Mouse (Mus musculus): ENCODE measurements around the gene Znhit1. TPM values are rescaled to one million over a fixed set of nuclear protein-coding genes. Genes with fewer than 3 reads are reported as not detected.

The Znhit1 gene
- polyA plus RNA-seq, 1 experiment from 2014 or later, result 76.6 TPM

GRCm38 (mm10) chr5:137000612-137001011 is 12.8 kb upstream of the Znhit1 start:
- DNase-seq (ENCODE audit: low spot score) (no peak), ATAC-seq (ENCODE audit: low read depth) (no peak)
- no peaks in the 10 kb centered on the region for H3K4me1 ChIP-seq (ENCODE audit: control insufficient read depth, insufficient read depth, low read length)
- 0 out of 2 replicates have a peak overlapping the region, but pooled peaks have one; percentile 5 for H3K4me2 ChIP-seq (ENCODE audit: low read depth, low read length)
- H3K9me3 ChIP-seq (ENCODE audit: control insufficient read depth, low read length), result no peaks in the 10 kb centered on the region
- H3K4me3 ChIP-seq (ENCODE audit: low read depth, low read length), result no peak overlapping the region
- 70% methylated on average over 2 of the region's 2 CpGs for WGBS
- no peak overlapping the region for H3K27ac ChIP-seq (replicated peaks; ENCODE audit: low read depth, low read length)
- no peaks in the 10 kb centered on the region for H3K27me3 ChIP-seq (replicated peaks; ENCODE audit: control insufficient read depth, insufficient read depth, low read length)
- H3K9ac ChIP-seq (ENCODE audit: low read depth, low read length), result no peak overlapping the region
- peaks cover 8% of the 10 kb centered on the region; the same call in 1 of the 2 replicates for H3K36me3 ChIP-seq (ENCODE audit: control insufficient read depth, insufficient read depth, low read length)

- Histone ChIP-seq H3K27ac (replicated peaks; ENCODE audit: low read depth, low read length) (no peak overlapping the region), H3K4me2 (ENCODE audit: low read depth, low read length) (no peak overlapping the region), H3K27me3 (replicated peaks; ENCODE audit: control insufficient read depth, insufficient read depth, low read length) (no peaks in the 10 kb centered on the region), H3K4me3 (ENCODE audit: low read depth, low read length) (no peak overlapping the region), H3K4me1 (ENCODE audit: control insufficient read depth, insufficient read depth, low read length) (no peaks in the 10 kb centered on the region), H3K9me3 (ENCODE audit: control insufficient read depth, low read length) (no peaks in the 10 kb centered on the region), H3K36me3 (ENCODE audit: control insufficient read depth, insufficient read depth, low read length) (peaks cover 19% of the 10 kb centered on the region), H3K9ac (ENCODE audit: low read depth, low read length) (no peak overlapping the region)
- 83% methylated on average over 4 of the region's 5 CpGs for WGBS
- ATAC-seq (ENCODE audit: low read depth) (no peak), DNase-seq (ENCODE audit: low spot score) (no peak)
Observed at GRCm38 (mm10) chr5:136999449-136999848, 11.6 kb upstream of the Znhit1 start.

GRCm38 (mm10) chr5:136989801-136990200 is 2.0 kb upstream of the Znhit1 start:
- no peaks in the 10 kb centered on the region for H3K27me3 ChIP-seq (replicated peaks; ENCODE audit: control insufficient read depth, insufficient read depth, low read length)
- no peak overlapping the region for H3K27ac ChIP-seq (replicated peaks; ENCODE audit: low read depth, low read length)
- H3K4me2 ChIP-seq (ENCODE audit: low read depth, low read length), result no peak overlapping the region
- H3K4me3 ChIP-seq (ENCODE audit: low read depth, low read length), result no peak overlapping the region
- peaks cover 13% of the 10 kb centered on the region for H3K4me1 ChIP-seq (ENCODE audit: control insufficient read depth, insufficient read depth, low read length)
- WGBS, result 85% methylated on average over 5 of the region's 6 CpGs
- no peak overlapping the region for H3K9ac ChIP-seq (ENCODE audit: low read depth, low read length)
- DNase-seq (ENCODE audit: low spot score), result no peak
- no peaks in the 10 kb centered on the region for H3K9me3 ChIP-seq (ENCODE audit: control insufficient read depth, low read length)
- peaks cover 60% of the 10 kb centered on the region for H3K36me3 ChIP-seq (ENCODE audit: control insufficient read depth, insufficient read depth, low read length)
- ATAC-seq (ENCODE audit: low read depth), result no peak

GRCm38 (mm10) chr5:136988420-136988819 is 599 bp upstream of the Znhit1 start:
- 47% methylated on average over 4 of the region's 7 CpGs for WGBS
- ATAC-seq (ENCODE audit: low read depth) (no peak), DNase-seq (ENCODE audit: low spot score) (no peak)
- Histone ChIP-seq H3K36me3 (ENCODE audit: control insufficient read depth, insufficient read depth, low read length) (peaks cover 60% of the 10 kb centered on the region), H3K9ac (ENCODE audit: low read depth, low read length) (peak overlapping the region; percentile 88), H3K27ac (replicated peaks; ENCODE audit: low read depth, low read length) (no peak overlapping the region), H3K4me1 (ENCODE audit: control insufficient read depth, insufficient read depth, low read length) (peaks cover 13% of the 10 kb centered on the region), H3K4me3 (ENCODE audit: low read depth, low read length) (peak overlapping the region; percentile 72), H3K9me3 (ENCODE audit: control insufficient read depth, low read length) (no peaks in the 10 kb centered on the region), H3K27me3 (replicated peaks; ENCODE audit: control insufficient read depth, insufficient read depth, low read length) (no peaks in the 10 kb centered on the region), H3K4me2 (ENCODE audit: low read depth, low read length) (peak overlapping the region; percentile 84)

GRCm38 (mm10) chr5:136987138-136987933 is 485 bp downstream of the Znhit1 start:
- H3K9me3 ChIP-seq (ENCODE audit: control insufficient read depth, low read length), result no peaks in the 10 kb centered on the region
- H3K36me3 ChIP-seq (ENCODE audit: control insufficient read depth, insufficient read depth, low read length), result peaks cover 52% of the 10 kb centered on the region
- WGBS, result 1% methylated on average over 47 of the region's 67 CpGs
- peak overlapping the region; percentile 84 for H3K4me2 ChIP-seq (ENCODE audit: low read depth, low read length)
- H3K9ac ChIP-seq (ENCODE audit: low read depth, low read length), result peak overlapping the region; percentile 88
- no peaks in the 10 kb centered on the region for H3K27me3 ChIP-seq (replicated peaks; ENCODE audit: control insufficient read depth, insufficient read depth, low read length)
- ATAC-seq (ENCODE audit: low read depth), result peak; percentile 76
- DNase-seq (ENCODE audit: low spot score), result peak; percentile 90
- peaks cover 13% of the 10 kb centered on the region for H3K4me1 ChIP-seq (ENCODE audit: control insufficient read depth, insufficient read depth, low read length)
- peak overlapping the region; percentile 98 for H3K27ac ChIP-seq (replicated peaks; ENCODE audit: low read depth, low read length)
- peak overlapping the region; percentile 72 for H3K4me3 ChIP-seq (ENCODE audit: low read depth, low read length)

- no peaks in the 10 kb centered on the region for H3K9me3 ChIP-seq (ENCODE audit: control insufficient read depth, low read length)
- peak within 1 kb of the TSS; percentile 84 for H3K4me2 ChIP-seq (ENCODE audit: low read depth, low read length)
- H3K27me3 ChIP-seq (replicated peaks; ENCODE audit: control insufficient read depth, insufficient read depth, low read length), result no peaks in the 10 kb centered on the region
- peak within 1 kb of the TSS; percentile 88 for H3K9ac ChIP-seq (ENCODE audit: low read depth, low read length)
- H3K27ac ChIP-seq (replicated peaks; ENCODE audit: low read depth, low read length), result peak within 1 kb of the TSS; percentile 98
- 0% methylated on average over 26 of the region's 26 CpGs for WGBS
- ATAC-seq (ENCODE audit: low read depth) (peak; percentile 93), DNase-seq (ENCODE audit: low spot score) (peak; percentile 100)
- peaks cover 52% of the 10 kb centered on the region for H3K36me3 ChIP-seq (ENCODE audit: control insufficient read depth, insufficient read depth, low read length)
- peaks cover 13% of the 10 kb centered on the region for H3K4me1 ChIP-seq (ENCODE audit: control insufficient read depth, insufficient read depth, low read length)
- peak within 1 kb of the TSS; percentile 72 for H3K4me3 ChIP-seq (ENCODE audit: low read depth, low read length)
Observed at GRCm38 (mm10) chr5:136986695-136987137, 1.1 kb downstream of the Znhit1 start, which contains the start of gene Plod3. Gene Plod3, plus strand, starts transcription at chr5:136987019.

- Histone ChIP-seq H3K9ac (ENCODE audit: low read depth, low read length) (no peak overlapping the region), H3K27ac (replicated peaks; ENCODE audit: low read depth, low read length) (no peak overlapping the region), H3K36me3 (ENCODE audit: control insufficient read depth, insufficient read depth, low read length) (peaks cover 45% of the 10 kb centered on the region), H3K27me3 (replicated peaks; ENCODE audit: control insufficient read depth, insufficient read depth, low read length) (no peaks in the 10 kb centered on the region), H3K9me3 (ENCODE audit: control insufficient read depth, low read length) (no peaks in the 10 kb centered on the region), H3K4me3 (ENCODE audit: low read depth, low read length) (no peak overlapping the region), H3K4me2 (ENCODE audit: low read depth, low read length) (no peak overlapping the region), H3K4me1 (ENCODE audit: control insufficient read depth, insufficient read depth, low read length) (peaks cover 13% of the 10 kb centered on the region)
- ATAC-seq (ENCODE audit: low read depth) (no peak), DNase-seq (ENCODE audit: low spot score) (no peak)
- WGBS, result 54% methylated on average over 14 of the region's 14 CpGs
Observed at GRCm38 (mm10) chr5:136984828-136985227, 3.0 kb downstream of the Znhit1 start.

GRCm38 (mm10) chr5:136982338-136982930 is 5.4 kb downstream of the Znhit1 start:
- no peak overlapping the region for H3K4me3 ChIP-seq (ENCODE audit: low read depth, low read length)
- no peak overlapping the region for H3K9ac ChIP-seq (ENCODE audit: low read depth, low read length)
- no peak overlapping the region for H3K27ac ChIP-seq (replicated peaks; ENCODE audit: low read depth, low read length)
- no peak overlapping the region for H3K4me2 ChIP-seq (ENCODE audit: low read depth, low read length)
- 55% methylated on average over 11 of the region's 16 CpGs for WGBS
- peaks cover 35% of the 10 kb centered on the region for H3K36me3 ChIP-seq (ENCODE audit: control insufficient read depth, insufficient read depth, low read length)
- peaks cover 7% of the 10 kb centered on the region for H3K4me1 ChIP-seq (ENCODE audit: control insufficient read depth, insufficient read depth, low read length)
- DNase-seq (ENCODE audit: low spot score), result no peak
- H3K27me3 ChIP-seq (replicated peaks; ENCODE audit: control insufficient read depth, insufficient read depth, low read length), result no peaks in the 10 kb centered on the region
- no peaks in the 10 kb centered on the region for H3K9me3 ChIP-seq (ENCODE audit: control insufficient read depth, low read length)
- no peak for ATAC-seq (ENCODE audit: low read depth)
